Mouse (Mus musculus): Measurements from ENCODE around the gene Slc22a18.

The Slc22a18 gene

GRCm38 (mm10) chr7:143463865-143464415 is 9.6 kb upstream of the Slc22a18 start:
- DNase-seq = peak; percentile 87

- DNase-seq = peak; percentile 72
Measured at GRCm38 (mm10) chr7:143464811-143465560, 8.6 kb upstream of the Slc22a18 start.

- peak; percentile 83 for DNase-seq
Measured at GRCm38 (mm10) chr7:143466099-143466677, 7.3 kb upstream of the Slc22a18 start.

- DNase-seq = peak; percentile 77
Measured at GRCm38 (mm10) chr7:143467714-143468113, 5.8 kb upstream of the Slc22a18 start.

DNA sequence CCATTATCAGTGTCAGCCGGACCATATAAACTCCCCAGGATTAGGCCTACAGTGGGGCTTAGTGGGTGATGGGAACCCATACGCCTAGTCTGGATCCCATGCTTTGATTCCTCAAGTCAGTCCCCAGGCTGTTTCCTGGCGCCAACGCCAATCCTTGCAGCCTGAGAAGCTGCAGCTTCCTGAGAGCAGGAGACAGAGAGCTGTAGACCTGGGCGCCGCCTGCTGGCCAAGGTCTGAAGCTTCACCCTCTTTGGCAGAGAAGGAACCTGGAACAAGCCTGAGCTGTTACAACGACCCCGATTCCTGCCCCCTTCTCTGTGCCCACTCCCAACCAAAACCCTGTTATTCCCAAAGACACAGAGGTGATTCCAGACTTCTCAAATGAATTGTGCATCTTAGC is 3.6 kb upstream of the Slc22a18 start:
- peak; percentile 83 for DNase-seq

DNA sequence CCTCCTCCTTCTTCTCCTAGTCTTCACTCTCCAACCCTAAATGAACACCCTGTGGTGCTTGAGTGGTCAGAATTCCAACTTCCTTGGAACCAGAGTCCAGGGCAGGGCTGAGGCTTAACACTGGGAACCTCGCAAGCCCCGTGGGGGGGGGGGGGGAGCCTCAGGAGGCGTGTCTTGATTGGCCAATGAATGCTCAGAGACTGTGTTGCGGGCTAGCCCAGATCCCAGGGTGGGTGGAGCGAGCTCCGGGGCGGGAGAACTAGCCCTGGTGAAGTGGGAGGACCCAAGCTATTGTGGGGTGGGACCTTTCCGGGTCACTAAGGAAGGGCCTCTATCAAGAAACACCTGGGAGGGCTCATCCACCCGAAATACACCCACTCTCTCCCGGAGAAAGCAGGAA is 1.3 kb downstream of the Slc22a18 start:
- DNase-seq = peak; percentile 37

GRCm38 (mm10) chr7:143475876-143476275 is 2.3 kb downstream of the Slc22a18 start:
- DNase-seq = no peak

- DNase-seq = no peak
Measured at GRCm38 (mm10) chr7:143476702-143477335, 3.3 kb downstream of the Slc22a18 start.

GRCm38 (mm10) chr7:143477800-143478199 is 4.3 kb downstream of the Slc22a18 start:
- DNase-seq = no peak

DNA sequence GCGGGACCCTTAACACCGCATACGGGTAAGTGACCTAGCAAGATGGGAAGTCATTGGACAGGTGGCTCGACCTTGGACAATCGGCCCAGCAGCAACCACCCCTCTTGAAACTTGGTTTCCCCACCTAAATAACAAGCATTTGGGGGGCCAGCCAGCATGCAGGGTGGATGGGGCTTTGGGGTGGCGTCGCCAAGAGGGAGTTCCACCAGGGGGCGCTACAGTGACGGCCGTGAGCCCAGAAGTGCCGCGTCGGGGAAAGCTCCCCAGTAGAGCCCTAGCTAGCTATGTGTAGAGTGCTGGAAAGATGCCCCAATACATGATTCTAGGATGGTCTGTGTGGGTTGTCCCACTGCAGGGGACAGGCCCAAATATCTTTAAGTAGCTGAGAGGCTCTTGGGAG is 7.0 kb downstream of the Slc22a18 start:
- DNase-seq = peak; percentile 63

GRCm38 (mm10) chr7:143481806-143482387 is 8.4 kb downstream of the Slc22a18 start:
- no peak for DNase-seq

- peak; percentile 44 for DNase-seq
Measured at GRCm38 (mm10) chr7:143482541-143482940, 9.0 kb downstream of the Slc22a18 start.

GRCm38 (mm10) chr7:143489735-143490134 is 16.2 kb downstream of the Slc22a18 start:
- DNase-seq = no peak

DNA sequence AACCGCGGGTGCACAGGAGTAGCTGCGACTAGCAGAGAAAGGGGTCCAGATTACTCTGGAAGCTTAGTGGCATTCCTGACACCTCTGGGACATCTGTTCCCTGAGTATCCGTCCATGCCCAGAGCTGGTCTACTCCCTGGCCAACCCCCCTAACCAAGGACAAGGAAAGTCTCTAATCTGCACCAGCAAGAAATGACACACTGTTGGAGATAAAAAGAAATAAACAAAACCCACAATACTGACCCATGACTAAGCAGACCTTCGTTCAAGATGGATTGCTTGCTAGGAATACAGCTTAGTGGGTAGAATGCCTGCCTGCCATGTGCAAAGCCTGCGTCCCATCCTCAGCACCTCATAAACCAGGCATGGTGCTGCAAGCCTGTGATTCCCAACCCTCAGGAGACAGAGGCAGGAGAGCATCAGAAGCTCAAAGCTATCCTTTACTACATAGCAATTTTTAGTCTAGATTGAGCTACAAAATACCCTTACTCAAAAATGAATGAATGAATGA is 20.1 kb downstream of the Slc22a18 start:
- no peak for DNase-seq

GRCm38 (mm10) chr7:143495104-143495961 is 21.8 kb downstream of the Slc22a18 start:
- DNase-seq = no peak

DNA sequence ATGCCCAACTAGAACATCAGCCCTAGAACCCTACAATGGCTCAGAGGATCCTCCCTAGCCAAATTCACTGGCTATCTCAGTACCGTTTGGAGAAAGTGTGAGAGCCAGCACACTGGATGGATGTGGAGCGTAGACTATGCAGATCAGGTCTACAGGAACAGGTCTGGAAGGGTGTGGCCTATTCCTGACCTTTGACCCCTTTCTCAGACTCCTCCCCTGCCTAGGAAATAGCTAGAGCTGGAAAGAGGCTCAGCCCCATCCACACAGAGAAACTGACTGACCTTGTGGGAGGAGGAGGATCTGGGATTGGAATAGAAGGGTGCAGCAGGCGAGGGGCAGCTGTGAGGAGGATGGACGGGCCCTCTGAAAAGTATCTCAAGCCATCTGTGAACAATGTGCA is 25.0 kb downstream of the Slc22a18 start:
- no peak for DNase-seq

GRCm38 (mm10) chr7:143500912-143501311 is 27.4 kb downstream of the Slc22a18 start:
- DNase-seq = no peak

- peak; percentile 49 for DNase-seq
Measured at GRCm38 (mm10) chr7:143501643-143502417, 28.3 kb downstream of the Slc22a18 start.

DNA sequence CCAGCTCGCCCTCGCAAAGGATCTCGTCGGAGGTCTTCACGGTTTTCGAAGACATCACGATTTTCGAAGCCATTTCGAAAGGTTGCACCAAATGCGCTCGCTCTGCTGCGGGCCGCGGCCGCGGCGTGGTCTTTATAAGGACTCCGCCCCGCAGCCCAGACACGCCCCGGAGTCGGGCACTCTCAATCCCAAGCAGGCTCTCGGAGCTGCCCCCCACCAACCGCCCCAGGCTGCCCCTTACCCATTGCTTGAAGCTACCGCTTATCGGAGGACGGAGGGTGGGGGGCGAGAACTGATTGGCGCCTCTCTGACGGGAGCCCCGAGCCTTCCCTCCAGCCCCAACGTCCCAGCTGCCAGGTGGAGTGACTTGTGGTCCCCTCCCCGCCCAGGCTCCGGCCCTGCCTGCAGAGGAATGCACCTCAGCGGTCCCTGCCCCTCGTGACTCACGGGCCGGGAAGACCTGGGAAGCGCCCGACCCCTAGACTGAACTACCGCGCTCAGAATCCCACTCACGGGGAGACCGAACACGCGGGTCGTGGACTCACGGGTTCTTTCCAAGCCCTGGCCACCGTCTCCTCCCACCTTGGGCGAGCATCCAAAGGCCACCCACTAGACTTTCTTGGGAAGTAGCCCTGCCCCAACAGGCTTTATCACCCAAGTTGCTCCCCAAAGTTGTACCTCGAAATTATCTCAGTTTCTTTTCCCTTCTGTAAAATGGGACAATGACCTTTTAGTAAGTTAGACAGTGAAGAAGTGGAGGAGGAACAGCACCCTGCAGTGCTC is 29.1 kb downstream of the Slc22a18 start, which contains the start of gene Phlda2:
TSS of gene Phlda2 (minus strand) at position 733 of the 783 bp plus-strand sequence.
- DNase-seq = peak; percentile 48

DNA sequence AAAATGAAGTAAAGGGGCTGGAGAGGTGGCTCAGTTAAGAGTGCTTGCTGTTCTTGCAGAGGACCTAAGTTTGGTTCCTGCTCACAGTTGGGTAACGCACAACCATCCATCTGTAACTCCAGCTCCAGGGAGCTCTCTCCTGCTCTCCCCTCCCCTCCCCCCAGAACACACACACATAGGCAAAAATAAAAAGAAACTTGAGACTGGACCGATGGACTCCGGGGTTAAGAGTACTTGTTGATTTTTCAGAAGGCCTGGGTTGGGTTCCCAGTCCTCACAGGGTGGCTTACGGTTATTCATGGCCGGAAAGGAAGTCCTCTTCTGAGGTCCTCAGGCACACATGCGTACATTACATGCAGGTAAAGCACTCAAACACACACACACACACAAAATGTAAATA is 30.4 kb downstream of the Slc22a18 start:
- no peak for DNase-seq

Measured in retina, postnatal 1 day (tissue).